Mouse (Mus musculus): ENCODE results near the gene Elp4. TPM values are rescaled to one million over a fixed set of nuclear protein-coding genes. Genes with fewer than 3 reads are reported as not detected.

Gene Elp4
- total RNA-seq, 2 experiments from 2014 or later: 15.3 to 20.9 TPM

DNA sequence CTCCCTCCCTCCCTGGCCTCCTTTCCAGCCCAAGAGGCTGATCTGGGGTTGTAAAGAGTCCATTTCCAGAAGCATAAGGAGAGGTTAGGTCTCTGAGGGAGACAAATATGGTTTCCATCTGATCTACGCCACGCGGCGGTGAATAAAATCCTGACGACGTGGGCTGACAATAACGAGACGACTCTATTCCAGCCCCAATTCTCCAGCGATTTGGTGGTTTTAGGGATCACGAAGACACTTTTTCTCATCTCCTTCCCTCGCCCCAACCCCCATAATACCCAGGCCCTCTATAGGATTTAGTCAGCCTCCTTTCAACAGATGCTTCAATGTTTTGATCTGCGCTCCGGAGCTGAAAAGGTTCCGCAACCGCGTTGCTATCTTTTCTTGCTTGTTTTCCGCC, 216.4 kb downstream of the Elp4 start:
- intact Hi-C loops (cut with DNase I): loop anchor here (5.0 to 10.0 kb wide), 2 partner anchors 507 to 561 kb away; partner anchors contain the start of gene Wt1
- no peak for DNase-seq (ENCODE audit: low spot score in 2 of 2)

DNA sequence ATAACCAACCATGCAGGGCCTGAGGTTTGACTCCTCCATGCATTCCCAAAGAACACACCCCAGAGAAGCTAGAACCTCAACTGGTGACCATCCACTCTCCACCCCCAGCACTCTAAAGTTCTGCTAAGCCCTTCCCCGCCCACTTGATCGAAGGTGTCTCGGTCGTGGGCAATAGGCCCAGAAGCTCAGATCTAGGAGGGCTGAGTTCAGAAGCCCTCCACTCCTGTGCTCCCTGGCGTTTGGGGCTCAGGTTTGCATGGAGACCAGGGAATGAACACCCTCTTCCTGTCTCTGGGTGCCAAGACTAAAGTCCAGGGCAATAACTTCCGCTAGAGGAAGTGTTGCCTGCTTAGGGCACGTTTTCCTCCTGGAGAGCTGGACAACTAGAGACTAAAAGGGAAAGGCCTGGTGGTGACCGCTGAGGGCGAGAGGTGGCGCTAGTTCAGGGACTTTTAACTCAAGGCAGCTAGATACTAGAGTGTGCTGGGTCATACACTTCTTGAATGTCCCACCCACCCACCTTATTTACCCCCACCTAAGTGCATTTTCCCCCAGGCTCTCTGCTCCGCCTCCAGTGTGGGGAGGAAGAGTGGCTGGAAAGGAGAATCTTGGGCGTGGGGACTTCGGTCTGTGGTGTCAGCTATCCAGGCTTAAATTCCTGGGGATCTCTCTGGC, 216.9 kb downstream of the Elp4 start:
- intact Hi-C loops (cut with DNase I): loop anchor here (5.0 to 10.0 kb wide), 2 partner anchors 507 to 560 kb away; partner anchors contain the start of gene Wt1
- DNase-seq (ENCODE audit: low spot score in 2 of 2): peak in 1 of 2 experiments; percentile 38

DNA sequence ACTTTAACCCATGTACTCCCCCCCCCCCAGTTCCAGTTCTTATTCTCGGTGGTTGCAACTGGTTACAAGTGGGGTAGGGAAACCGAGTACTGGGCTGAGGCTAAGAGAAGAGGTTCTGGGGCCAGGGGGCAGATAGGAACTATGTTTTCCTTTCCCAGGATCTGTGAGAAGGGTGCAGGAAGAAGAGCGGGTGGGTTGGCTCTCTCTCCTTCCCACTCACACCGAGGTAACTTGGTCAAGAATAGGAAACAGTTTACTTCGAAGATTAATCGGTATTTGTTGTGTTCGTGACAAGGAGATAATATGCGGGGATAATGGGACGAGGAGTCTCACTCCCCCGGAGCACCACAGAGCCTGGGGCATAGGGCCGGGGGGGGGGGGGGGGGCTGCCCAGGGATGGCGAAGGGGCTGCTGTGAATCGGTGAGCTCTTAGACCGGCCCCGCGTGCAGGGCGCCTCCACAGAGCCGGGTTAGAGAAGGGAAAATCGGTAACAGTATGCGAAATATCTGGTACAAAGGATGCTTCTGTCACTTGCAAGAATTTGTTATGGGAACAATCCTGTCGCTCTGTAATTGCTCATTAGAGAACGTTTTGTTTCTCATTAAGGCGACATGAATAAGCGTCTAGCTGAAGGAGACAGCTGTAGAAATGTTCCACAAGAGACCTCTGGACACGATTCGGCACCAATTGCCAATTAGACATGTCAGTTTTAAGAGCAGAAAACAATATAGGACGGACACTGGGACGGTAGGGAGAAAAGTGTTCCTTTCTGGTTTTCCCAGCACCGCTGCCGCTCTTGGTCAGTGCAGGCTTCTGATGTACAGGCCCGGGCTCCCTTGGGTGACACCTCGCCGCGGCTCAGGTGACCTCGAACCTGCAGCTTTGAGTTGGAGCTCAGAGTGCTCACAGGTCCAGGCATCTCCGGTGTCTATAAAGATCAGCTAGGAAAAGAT, 217.7 kb downstream of the Elp4 start:
- intact Hi-C loops (cut with DNase I): loop anchor here (5.0 to 10.0 kb wide), 2 partner anchors 508 to 559 kb away; partner anchors contain the start of gene Wt1
- DNase-seq (ENCODE audit: low spot score in 2 of 2): no peak

DNA sequence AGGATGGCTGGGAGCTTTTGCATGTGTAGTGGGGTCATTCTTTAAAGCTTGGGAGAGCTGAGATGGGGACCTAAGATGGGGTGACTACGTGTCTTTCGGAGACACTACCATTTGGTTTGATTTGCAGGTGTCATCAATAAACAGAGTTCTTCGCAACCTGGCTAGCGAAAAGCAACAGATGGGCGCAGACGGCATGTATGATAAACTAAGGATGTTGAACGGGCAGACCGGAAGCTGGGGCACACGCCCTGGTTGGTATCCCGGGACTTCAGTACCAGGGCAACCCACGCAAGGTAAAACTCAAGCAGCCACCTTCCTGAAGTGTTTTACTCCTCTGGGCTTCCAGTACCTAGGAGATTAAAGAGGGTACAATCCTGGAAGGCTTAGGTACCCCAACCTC, 218.7 kb downstream of the Elp4 start:
- DNase-seq (ENCODE audit: low spot score in 2 of 2): no peak
- intact Hi-C loops (cut with DNase I): loop anchor here (5.0 to 10.0 kb wide), 2 partner anchors 509 to 558 kb away; partner anchors contain the start of gene Wt1

- DNase-seq (ENCODE audit: low spot score in 2 of 2): no peak
- intact Hi-C loops (cut with DNase I): loop anchor here (5.0 to 10.0 kb wide), 2 partner anchors 510 to 558 kb away; partner anchors contain the start of gene Wt1
These were observed 219.2 kb downstream of the Elp4 start for GRCm38 (mm10) chr2:105684991-105685650.

GRCm38 (mm10) chr2:105683771-105684410, 220.5 kb downstream of the Elp4 start:
- intact Hi-C loops (cut with DNase I): loop anchor here (10.0 kb wide), 1 partner anchor 511 kb away; no protein-coding TSS in a partner anchor
- no peak for DNase-seq (ENCODE audit: low spot score in 2 of 2)

- intact Hi-C loops (cut with DNase I): loop anchor here (10.0 kb wide), 1 partner anchor 512 kb away; no protein-coding TSS in a partner anchor
- no peak for DNase-seq (ENCODE audit: low spot score in 2 of 2)
These were observed 221.6 kb downstream of the Elp4 start for GRCm38 (mm10) chr2:105682634-105683351.

DNA sequence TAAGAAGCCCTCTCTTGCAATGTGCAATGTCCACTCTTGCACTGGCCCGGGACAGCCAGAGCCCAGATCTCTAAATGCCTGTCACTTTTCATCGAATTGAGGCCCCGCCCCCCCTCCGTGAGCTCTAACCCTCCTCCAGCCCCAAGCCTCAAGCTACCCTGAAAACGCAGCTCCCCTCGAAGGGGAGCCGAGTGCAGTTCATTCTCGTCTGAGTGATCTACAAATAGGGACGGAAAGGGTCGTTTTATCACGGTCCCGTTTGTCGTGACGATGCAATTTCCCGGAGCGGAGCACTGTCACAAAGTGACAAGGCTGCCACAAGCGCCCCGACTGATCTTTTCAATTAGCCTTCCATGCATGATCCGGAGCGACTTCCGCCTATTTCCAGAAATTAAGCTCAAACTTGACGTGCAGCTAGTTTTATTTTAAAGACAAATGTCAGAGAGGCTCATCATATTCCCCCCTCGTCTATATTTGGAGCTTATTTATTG, 222.3 kb downstream of the Elp4 start:
- no peak for DNase-seq (ENCODE audit: low spot score in 2 of 2)
- intact Hi-C loops (cut with DNase I): loop anchor here (10.0 kb wide), 1 partner anchor 513 kb away; no protein-coding TSS in a partner anchor

GRCm38 (mm10) chr2:105680999-105681710, 223.2 kb downstream of the Elp4 start:
- intact Hi-C loops (cut with DNase I): loop anchor here (10.0 kb wide), 1 partner anchor 514 kb away; no protein-coding TSS in a partner anchor
- no peak for DNase-seq (ENCODE audit: low spot score in 2 of 2)

DNA sequence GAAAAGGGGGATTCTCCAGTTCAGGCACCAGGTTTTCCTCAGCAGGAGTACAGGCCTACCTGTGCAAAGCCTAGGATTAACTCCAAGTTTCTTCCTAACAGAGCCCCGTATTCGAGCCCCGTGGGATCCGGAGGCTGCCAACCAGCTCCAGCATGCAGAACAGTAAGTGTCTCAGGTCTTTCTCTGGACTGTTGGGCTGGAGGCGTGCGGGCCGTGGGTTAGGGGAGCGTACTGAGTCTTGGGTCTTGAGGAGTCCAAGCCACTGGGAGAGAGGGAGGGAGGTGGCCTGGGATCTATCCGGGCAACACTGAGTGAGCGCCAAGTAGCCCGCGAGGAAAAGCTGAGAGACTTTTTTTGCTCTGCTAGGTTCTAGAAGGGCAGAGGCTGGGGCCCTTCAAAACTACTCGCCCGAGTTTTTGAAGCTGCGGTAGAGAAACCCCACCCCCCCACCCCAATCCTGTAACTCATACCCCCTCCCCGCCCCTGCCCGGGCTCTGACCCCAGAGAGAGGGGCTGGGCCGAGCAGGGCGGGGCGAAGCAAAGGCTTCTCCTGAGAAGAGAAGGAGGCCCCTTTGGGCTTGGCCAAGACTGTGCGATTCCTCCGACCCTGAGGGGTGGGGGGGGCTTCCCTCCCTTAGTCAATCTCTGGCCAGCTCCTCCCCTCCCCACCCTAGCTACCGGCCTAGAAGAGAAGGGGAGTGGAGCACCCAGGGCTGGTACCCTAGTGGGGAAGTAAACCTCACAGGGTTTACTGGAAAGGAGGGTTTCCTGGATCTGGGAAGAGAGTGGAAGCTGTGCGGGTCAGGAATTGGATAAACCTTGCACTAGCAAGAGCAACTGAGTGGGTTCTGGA, 224.0 kb downstream of the Elp4 start:
- intact Hi-C loops (cut with DNase I): loop anchor here (10.0 kb wide), 1 partner anchor 514 kb away; no protein-coding TSS in a partner anchor
- no peak for DNase-seq (ENCODE audit: low spot score in 2 of 2)

DNA sequence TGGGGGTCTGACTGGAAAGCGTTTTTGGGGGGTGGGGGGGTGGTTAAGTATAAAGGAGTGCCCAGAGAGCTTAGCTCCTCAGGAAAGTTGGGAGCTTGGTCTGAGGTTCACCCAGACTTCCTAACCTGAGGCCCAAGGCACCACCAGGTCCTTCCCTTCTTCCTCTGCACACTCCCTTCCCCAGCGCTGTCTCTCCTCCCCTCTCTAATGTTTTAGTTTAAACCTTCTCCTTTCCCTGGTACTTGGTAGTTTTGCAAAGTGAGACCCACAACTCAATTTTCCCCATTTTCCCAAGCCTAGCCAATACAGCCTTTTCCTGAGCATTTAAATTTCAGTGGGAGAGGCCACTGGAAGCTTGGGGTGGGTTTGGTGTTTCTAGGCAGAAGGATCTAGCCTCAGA, 225.0 kb downstream of the Elp4 start:
- intact Hi-C loops (cut with DNase I): loop anchor here (5.0 kb wide), 2 partner anchors 228 to 403 kb away; no protein-coding TSS in a partner anchor
- no peak for DNase-seq (ENCODE audit: low spot score in 2 of 2)

GRCm38 (mm10) chr2:105678880-105679321, 225.5 kb downstream of the Elp4 start:
- intact Hi-C loops (cut with DNase I): loop anchor here (5.0 kb wide), 2 partner anchors 228 to 403 kb away; no protein-coding TSS in a partner anchor
- DNase-seq (ENCODE audit: low spot score in 2 of 2): no peak

DNA sequence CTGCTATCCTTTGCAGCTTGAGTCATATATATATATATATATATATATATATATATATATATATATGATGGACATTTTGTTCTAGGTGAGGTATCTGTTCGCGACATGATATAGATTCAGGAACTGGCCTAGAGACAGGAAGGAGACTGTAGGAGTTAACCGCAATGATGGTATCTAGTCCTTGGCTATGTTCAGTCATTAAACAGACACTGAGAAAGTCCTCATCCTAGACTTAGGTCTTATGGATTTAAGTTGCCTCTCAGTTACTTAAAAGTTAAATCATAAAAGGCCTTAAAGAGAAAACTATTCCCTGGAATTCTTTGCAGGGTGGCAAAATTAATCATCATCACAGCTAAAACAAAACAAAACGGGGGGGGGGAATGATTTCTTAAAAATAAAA, 226.1 kb downstream of the Elp4 start:
- intact Hi-C loops (cut with DNase I): loop anchor here (5.0 kb wide), 2 partner anchors 229 to 404 kb away; no protein-coding TSS in a partner anchor
- DNase-seq (ENCODE audit: low spot score in 2 of 2): no peak

DNA sequence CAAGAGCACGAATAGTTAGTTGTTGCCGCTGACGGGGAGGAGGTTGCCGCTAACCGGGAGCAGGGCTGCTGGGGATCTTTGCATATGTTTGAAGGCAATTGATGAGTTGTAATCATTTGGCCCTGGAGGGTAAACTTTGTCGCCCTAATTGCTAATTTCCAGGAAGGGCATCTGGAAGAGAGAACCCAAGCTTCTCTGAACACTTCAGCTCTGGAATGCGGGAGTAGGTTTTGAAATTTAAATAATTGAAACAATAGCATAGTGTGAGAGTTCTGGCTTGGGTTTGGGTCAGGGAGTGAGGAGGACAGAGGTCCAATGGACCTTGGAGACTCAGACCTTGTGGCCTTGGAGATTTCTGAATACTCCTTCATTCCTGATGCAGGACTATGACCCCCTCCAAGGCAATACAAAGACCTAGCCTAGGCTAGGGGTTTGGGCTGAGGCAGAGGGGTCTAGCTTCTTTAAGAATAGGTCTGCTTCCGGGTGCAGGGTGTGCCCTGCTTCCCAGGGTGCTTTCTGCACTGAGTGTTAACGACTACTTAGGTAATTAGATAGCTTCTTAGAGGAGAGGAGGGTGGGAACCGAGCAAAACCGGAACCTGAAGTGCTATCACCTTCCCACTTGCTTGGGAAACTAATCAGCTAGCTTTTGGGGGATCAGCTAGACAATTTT, 226.8 kb downstream of the Elp4 start:
- intact Hi-C loops (cut with DNase I): loop anchor here (5.0 kb wide), 2 partner anchors 230 to 405 kb away; no protein-coding TSS in a partner anchor
- DNase-seq (ENCODE audit: low spot score in 2 of 2): no peak

GRCm38 (mm10) chr2:105676909-105677433, 227.4 kb downstream of the Elp4 start:
- intact Hi-C loops (cut with DNase I): loop anchor here (5.0 kb wide), 2 partner anchors 230 to 405 kb away; no protein-coding TSS in a partner anchor
- DNase-seq (ENCODE audit: low spot score in 2 of 2): no peak

All from left cerebral cortex, postnatal 14 days (tissue).